Mouse (Mus musculus) heart, adult 2 months (tissue): ENCODE results near the gene Tom1l2.

Experiments
- CTCF ChIP-seq: fragments of 200-600 bp; IDR thresholded peaks from 2 replicates; pipeline ENCODE4 v1.8.1; 2022; ENCODE audit warnings: antibody characterized with exemption, mild to moderate bottlenecking, moderate library complexity
- POLR2A ChIP-seq: fragments of 200-500 bp; IDR thresholded peaks from 2 replicates; pipeline ENCODE4 v1.6.1; 2011; ENCODE audit warnings: mild to moderate bottlenecking, low read depth, low read length, control low read depth; ENCODE audit not compliant: insufficient read depth

DNA sequence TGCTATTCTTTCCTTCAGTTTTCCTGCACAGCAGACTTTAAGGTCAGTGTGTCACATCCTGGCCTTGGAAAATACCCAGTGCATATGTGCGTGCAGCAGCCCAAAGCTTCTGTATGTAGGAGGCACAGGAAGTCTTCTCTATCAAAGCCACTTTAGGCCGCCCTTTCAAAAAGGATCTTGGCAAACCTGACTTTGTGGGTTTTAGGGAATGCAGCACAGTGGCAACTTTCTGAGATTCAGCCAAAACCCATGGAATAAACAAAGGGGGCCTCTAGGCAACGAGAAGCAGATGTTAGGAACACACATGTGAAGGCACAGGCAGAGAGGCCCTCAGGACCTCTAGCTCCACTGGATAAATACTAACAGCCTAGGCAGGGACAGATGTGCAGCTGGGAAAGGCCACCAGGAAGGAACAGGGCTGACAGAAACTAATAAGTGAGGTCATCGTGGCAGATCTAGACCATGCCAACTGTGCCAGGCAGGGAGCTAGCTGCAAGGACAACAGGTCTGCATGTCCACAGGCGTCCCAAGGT is 79.4 kb downstream of the Tom1l2 start:
- TF ChIP-seq CTCF (no peak), POLR2A (no peak)
